Mouse (Mus musculus): ENCODE results near the gene Mreg. TPM values are rescaled to one million over a fixed set of nuclear protein-coding genes. Genes with fewer than 3 reads are reported as not detected.

Gene Mreg
- 46.4 and 50.6 TPM in 2 replicates for total RNA-seq (2012; rRNA removed)
- 51.9 and 52.4 TPM in 2 replicates for total RNA-seq (2014; rRNA removed)
- 64.3 and 69.8 TPM in 2 replicates for polyA plus RNA-seq (2012; ENCODE audit: insufficient read length, low read depth)

GRCm38 (mm10) chr1:72211701-72212699, at the start of gene Mreg:
Gene Mreg (minus strand): TSS chr1:72212307.
- Histone ChIP-seq H3K9ac (ENCODE audit: insufficient read depth, low read depth) (peak within 1 kb of the TSS; percentile 100), H3K36me3 (replicated peaks in 1 of 2; ENCODE audit: control insufficient read depth in 1 of 2, insufficient read depth in 1 of 2, low read length in 1 of 2) (peaks cover 0 to 22% of the 10 kb centered on the region in 2 experiments), H3K4me2 (ENCODE audit: insufficient read depth, low read depth, poor library complexity, severe bottlenecking) (peak within 1 kb of the TSS; percentile 73), H3K4me3 (replicated peaks in 1 of 3; ENCODE audit: low read depth in 2 of 3, low read length in 2 of 3, poor library complexity in 1 of 3) (peak within 1 kb of the TSS; percentile 68 to 79 (median 79)), H3K27me3 (replicated peaks) (no peaks in the 10 kb centered on the region), H3K9me3 (replicated peaks; ENCODE audit: low read length) (no peaks in the 10 kb centered on the region), H3K27ac (ENCODE audit: insufficient read depth, low read depth) (peak within 1 kb of the TSS; percentile 63), H3K79me2 (replicated peaks; ENCODE audit: control insufficient read depth, extremely low read depth, insufficient read depth, poor library complexity, severe bottlenecking) (peaks cover 47% of the 10 kb centered on the region), H3K4me1 (ENCODE audit: control insufficient read depth in 1 of 2, insufficient read depth in 2 of 2) (peaks cover 24 to 65% of the 10 kb centered on the region in 2 experiments)
- dilution Hi-C loops (cut with MboI; ENCODE audit: extremely low pct_ligation_motif_present, extremely low pct_unique_long_range_greater_than_20kb, low sequenced_read_pairs): no loop called here
- TF ChIP-seq UBTF (IDR thresholded peaks at IDR 0.05; ENCODE audit: low read depth, low read length): peak; percentile 94
- no peak for TF ChIP-seq JUND (conservative IDR thresholded peaks at IDR 0.05; ENCODE audit: low read depth, low read length)
- 0 out of 2 replicates have a peak, but pooled peaks have one; percentile 9 for TF ChIP-seq KAT2A (IDR thresholded peaks at IDR 0.05; ENCODE audit: insufficient replicate concordance, low read length)
- TF ChIP-seq ZMIZ1 (IDR thresholded peaks at IDR 0.05; ENCODE audit: low read depth, low read length): 0 out of 2 replicates have a peak, but pooled peaks have one; percentile 45
- TF ChIP-seq NELFE (IDR thresholded peaks at IDR 0.05; ENCODE audit: low read depth, low read length): peak; percentile 77; the same call in 1 of the 2 replicates
- TF ChIP-seq MAFK (IDR thresholded peaks at IDR 0.05; ENCODE audit: insufficient replicate concordance, low read length): no peak
- TF ChIP-seq POLR2A (IDR thresholded peaks at IDR 0.05; ENCODE audit: low read depth, low read length): peak; percentile 88
- 0 out of 2 replicates have a peak, but pooled peaks have one; percentile 28 for TF ChIP-seq SIN3A (IDR thresholded peaks at IDR 0.05; ENCODE audit: low read length)
- no peak for TF ChIP-seq JUN (IDR thresholded peaks at IDR 0.05; ENCODE audit: insufficient read depth, low read depth, low read length)
- TF ChIP-seq ETS1 (conservative IDR thresholded peaks at IDR 0.05; ENCODE audit: low read depth, low read length): no peak; the same call in 1 of the 2 replicates
- TF ChIP-seq BHLHE40 (IDR thresholded peaks at IDR 0.05; ENCODE audit: low read depth, low read length): peak; percentile 55
- TF ChIP-seq HCFC1 (IDR thresholded peaks at IDR 0.05; ENCODE audit: low read depth, low read length): no peak
- TF ChIP-seq USF1 (IDR thresholded peaks at IDR 0.05; ENCODE audit: low read depth, low read length): no peak
- 0 out of 2 replicates have a peak, but pooled peaks have one; percentile 26 for TF ChIP-seq MAZ (IDR thresholded peaks at IDR 0.05; ENCODE audit: low read depth, low read length)
- TF ChIP-seq RAD21 (IDR thresholded peaks at IDR 0.05; ENCODE audit: low read depth, low read length): peak; percentile 7
- peak; percentile 91 for TF ChIP-seq NRF1 (IDR thresholded peaks at IDR 0.05; ENCODE audit: low read depth, low read length)
- TF ChIP-seq CTCF (conservative IDR thresholded peaks at IDR 0.05 in 1 of 2, IDR thresholded peaks at IDR 0.05 in 1 of 2; ENCODE audit: low read depth in 2 of 2, low read length in 2 of 2): peak in 1 of 2 experiments; percentile 54; a peak in 2 of 4 replicates
- TF ChIP-seq IRF4 (IDR thresholded peaks at IDR 0.05; ENCODE audit: low read depth, low read length): no peak; the same call in 1 of the 2 replicates
- TF ChIP-seq PAX5 (IDR thresholded peaks at IDR 0.05; ENCODE audit: low read length): no peak
- TF ChIP-seq EP300 (IDR thresholded peaks at IDR 0.05; ENCODE audit: low read length): no peak
- TF ChIP-seq ZKSCAN1 (IDR thresholded peaks at IDR 0.05; ENCODE audit: borderline replicate concordance, low read depth, low read length): no peak
- peak; percentile 74 for TF ChIP-seq ZNF384 (IDR thresholded peaks at IDR 0.05; ENCODE audit: low read depth, low read length)
- TF ChIP-seq TCF12 (IDR thresholded peaks at IDR 0.05; ENCODE audit: low read depth, low read length): peak; percentile 25; the same call in 1 of the 2 replicates
- TF ChIP-seq TBP (conservative IDR thresholded peaks at IDR 0.05; ENCODE audit: low read depth, low read length): peak; percentile 84
- no peak for TF ChIP-seq E2F4 (IDR thresholded peaks at IDR 0.05; ENCODE audit: insufficient replicate concordance, low read depth, low read length)
- no peak for TF ChIP-seq USF2 (conservative IDR thresholded peaks at IDR 0.05; ENCODE audit: low read depth, low read length)
- TF ChIP-seq RCOR1 (conservative IDR thresholded peaks at IDR 0.05; ENCODE audit: low read depth, low read length): no peak
- 0 out of 2 replicates have a peak, but pooled peaks have one; percentile 7 for TF ChIP-seq MXI1 (IDR thresholded peaks at IDR 0.05; ENCODE audit: low read depth, low read length)
- TF ChIP-seq MEF2A (IDR thresholded peaks at IDR 0.05; ENCODE audit: borderline replicate concordance, low read depth, low read length): no peak
- peak; percentile 80 for TF ChIP-seq CHD1 (IDR thresholded peaks at IDR 0.05; ENCODE audit: low read depth, low read length)
- in situ Hi-C loops (cut with MboI; ENCODE audit: low pct_ligation_motif_present, low pct_unique_long_range_greater_than_20kb, low sequenced_read_pairs): no loop called here
- no peak for DNase-seq (ENCODE audit: extremely low read depth)

All from CH12.LX (cell line).